In genomic region chr1:165018692-165019309, GRCm38 (mm10) we compare ENCODE assay signal across 9 mouse cellular contexts.
DNase-seq lines count a peak whose midpoint lies in the region; ATAC-seq lines count a peak whose summit lies in the region.
"Had no signal": no experiment of that assay in that cellular context is flagged by ENCODE, and none has a peak within 500 bp of the region (broad histone marks: within the 10 kb centered on the region; RNA-seq: fewer than 3 reads in every experiment).

No protein-coding gene starts in this region.

- 0 out of 2 replicates have a peak overlapping the region, but pooled peaks have one; percentile 25 for H3K9ac ChIP-seq in heart, embryonic 16.5 days (ENCODE audit: low read length)
- 0 out of 2 replicates have a peak overlapping the region, but pooled peaks have one; percentile 34 for H3K9ac ChIP-seq in limb, embryonic 12.5 days (replicated peaks)

- no peak for DNase-seq in heart, adult 11 months
- DNase-seq in cerebellum, adult 9-10 months, result peak; percentile 21
- peak; percentile 46 to 60 for DNase-seq in frontal cortex, postnatal 36 days (ENCODE audit: low spot score in 2 of 2)
- peak; percentile 71 for DNase-seq in retina, embryonic 14.5 days (ENCODE audit: low spot score)
- DNase-seq in B cell, adult 2 months, result no peak

- H3K36me3 ChIP-seq in heart, embryonic 16.5 days (ENCODE audit: control insufficient read depth, insufficient read depth), result no peaks in the 10 kb centered on the region
- no peaks in the 10 kb centered on the region for H3K36me3 ChIP-seq in limb, embryonic 12.5 days
- H3K36me3 ChIP-seq: G1E had no signal

- peaks cover 17% of the 10 kb centered on the region for H3K4me1 ChIP-seq in heart, embryonic 16.5 days (ENCODE audit: control insufficient read depth, insufficient read depth, low read length)
- H3K4me1 ChIP-seq in limb, embryonic 12.5 days (replicated peaks), result no peaks in the 10 kb centered on the region

- H3K9me3 ChIP-seq in heart, embryonic 16.5 days (replicated peaks; ENCODE audit: control insufficient read depth, low read length), result no peaks in the 10 kb centered on the region
- H3K9me3 ChIP-seq in limb, embryonic 12.5 days, result no peaks in the 10 kb centered on the region

- peak overlapping the region; percentile 57 for H3K4me2 ChIP-seq in heart, embryonic 16.5 days (ENCODE audit: low read depth, low read length)
- H3K4me2 ChIP-seq in limb, embryonic 12.5 days, result peak overlapping the region; percentile 58

- H3K27ac ChIP-seq in heart, embryonic 16.5 days (ENCODE audit: low read length), result no peak overlapping the region
- no peak overlapping the region for H3K27ac ChIP-seq in limb, embryonic 12.5 days

- H3K27me3 ChIP-seq in heart, embryonic 16.5 days (ENCODE audit: control insufficient read depth, insufficient read depth, low read length), result no peaks in the 10 kb centered on the region
- no peaks in the 10 kb centered on the region for H3K27me3 ChIP-seq in limb, embryonic 12.5 days

- 21% methylated on average over 16 of the region's 16 CpGs for WGBS in heart, embryonic 16.5 days
- WGBS in limb, embryonic 12.5 days, result 16% methylated on average over 16 of the region's 16 CpGs

- ATAC-seq in heart, embryonic 16.5 days (replicated peaks; ENCODE audit: extremely low read depth, insufficient read depth, low FRiP score), result peak; percentile 79
- ATAC-seq in limb, embryonic 12.5 days (ENCODE audit: insufficient number of reproducible peaks, insufficient read depth, low FRiP score, low TSS enrichment, low read depth), result peak; percentile 89
- ATAC-seq in inflammation-experienced regulatory T-cells, adult 6 months, result no peak

- peak overlapping the region; percentile 40 for H3K4me3 ChIP-seq in heart, embryonic 16.5 days (ENCODE audit: low read length)
- H3K4me3 ChIP-seq in limb, embryonic 12.5 days (replicated peaks), result peak overlapping the region; percentile 38

Comparison
In these comparisons a context has a peak if more than half of its experiments do, and no peak if none do; other contexts are left out.
1. DNase-seq: peak in cerebellum, adult 9-10 months (single experiment), frontal cortex, postnatal 36 days (2 of 2) and retina, embryonic 14.5 days (single experiment); none in heart, adult 11 months (single experiment) and B cell, adult 2 months (0 of 2).